Mouse (Mus musculus) cerebellum, postnatal 36 days (tissue): ENCODE results near the gene Vmn1r224.

ENCODE experiments used
- DNase-seq, 2 experiments: peaks; one replicate each; pipeline ENCODE4 v3.0.0; 2021 to 2022; ENCODE audit warnings: mixed read lengths in 2 of 2

Gene Vmn1r224

DNA sequence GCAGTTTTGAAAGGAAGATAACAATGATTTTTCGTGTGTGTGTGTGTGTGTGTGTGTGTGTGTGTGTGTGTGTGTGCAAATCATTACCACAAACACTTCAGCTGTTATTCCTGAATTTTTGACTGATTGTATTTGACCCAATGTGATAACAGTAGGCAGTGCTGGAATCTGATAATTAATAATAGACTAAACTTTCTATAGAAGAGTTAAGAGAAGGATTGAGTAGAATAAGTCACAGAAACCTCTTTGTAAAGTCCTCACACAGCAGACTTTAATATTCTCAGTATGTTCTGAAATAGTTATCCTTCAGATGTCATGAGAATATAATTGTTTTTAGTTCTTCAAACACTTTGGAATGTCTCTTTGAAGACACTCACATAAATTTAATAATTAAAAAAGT, at the start of gene Vmn1r224:
Gene Vmn1r224 (plus strand): TSS at position 301 of the 400 bp plus-strand sequence.
- DNase-seq = no peak

DNA sequence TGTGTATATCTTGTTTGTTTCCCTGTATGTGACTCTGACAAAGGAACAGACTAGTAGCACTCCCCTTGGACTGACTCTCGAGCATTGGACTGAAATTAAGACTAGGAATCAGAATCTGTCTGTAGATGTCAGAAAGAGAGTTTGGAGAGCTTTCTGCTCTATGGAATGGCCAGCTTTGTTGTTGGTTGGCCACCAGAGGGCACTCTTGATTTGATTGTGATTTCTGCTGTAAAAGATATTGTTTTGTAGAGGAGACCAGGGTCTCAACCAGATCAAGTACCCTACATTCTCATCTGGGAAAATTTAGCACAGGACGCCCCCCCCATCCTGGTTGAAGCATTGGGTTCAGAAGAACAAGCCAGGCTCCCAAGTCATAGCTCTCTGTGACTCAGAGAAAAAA, 14.8 kb upstream of the Vmn1r224 start:
- no peak for DNase-seq

GRCm38 (mm10) chr17:20439263-20439662, 25.3 kb downstream of the Vmn1r224 start:
- DNase-seq = no peak

- DNase-seq = no peak
These were observed 59.4 kb downstream of the Vmn1r224 start for GRCm38 (mm10) chr17:20473311-20473710.
